Mouse (Mus musculus) lung, adult 2 months (tissue): ENCODE results near the gene Pkn2. TPM values are rescaled to one million over a fixed set of nuclear protein-coding genes. Genes with fewer than 3 reads are reported as not detected.

Experiments used
- DNase-seq: peaks from one replicate; pipeline ENCODE4 v3.0.0; 2022
- H3K4me1 ChIP-seq: fragments of 200-500 bp; 2 replicates; pipeline ENCODE4 v1.6.1; 2011; ENCODE audit warnings: low read length; ENCODE audit not compliant: control insufficient read depth, insufficient read depth
- H3K4me3 ChIP-seq: fragments of 200-500 bp; replicated peaks from 2 replicates; pipeline ENCODE3; 2011; ENCODE audit warnings: low read depth, mild to moderate bottlenecking, control low read depth, low read length; ENCODE audit errors: extremely low read depth
- CTCF ChIP-seq: fragments of 200-500 bp; IDR thresholded peaks from 2 replicates; pipeline ENCODE4 v1.5.1; 2011; ENCODE audit warnings: mild to moderate bottlenecking, low read length, control low read depth; ENCODE audit not compliant: insufficient read depth
- POLR2A ChIP-seq: fragments of 200-500 bp; IDR thresholded peaks from 2 replicates; pipeline ENCODE4 v1.6.1; 2011; ENCODE audit warnings: low read depth, mild to moderate bottlenecking, control low read depth, low read length, borderline replicate concordance; ENCODE audit errors: extremely low read depth
- WGBS: fragments of 180-500 bp; shearing (Covaris S2); methylation state at CpG from one replicate; pipeline ENCODE4 v1.1.7; 2018; 5-methylcytosine and 5-hydroxymethylcytosine counted together
- polyA plus RNA-seq: library from polyadenylated mRNA; depleted of rRNA; stranded (reverse); fragments of >200 nt; gene quantifications from 2 replicates; pipeline ENCODE4 v1.2.3, GENCODE M21; 2012

The Pkn2 gene
- polyA plus RNA-seq, 1 experiment, result 17.6 TPM

DNA sequence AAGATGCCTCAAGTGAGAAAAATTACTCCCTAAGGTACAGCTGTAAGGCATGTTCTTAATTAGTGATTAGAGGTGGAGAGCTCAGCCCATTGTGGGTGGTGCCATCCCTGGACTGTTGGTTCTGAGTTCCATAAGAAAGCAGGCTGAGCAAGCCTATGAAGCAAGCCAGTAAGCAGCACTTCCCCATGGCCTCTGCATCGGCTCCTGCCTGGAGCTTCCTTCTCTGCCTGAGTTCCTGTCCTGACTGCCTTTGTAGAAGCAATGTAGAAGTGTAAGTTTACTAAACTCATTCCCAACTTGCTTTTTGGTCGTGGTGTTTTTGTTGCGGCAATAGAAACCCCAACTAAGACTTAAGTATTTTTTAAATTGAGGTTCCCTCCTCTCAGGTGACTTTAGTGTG, 8.6 kb upstream of the Pkn2 start:
- 78% methylated on average over 3 of the region's 3 CpGs for WGBS
- Histone ChIP-seq H3K4me3 (no peak overlapping the region), H3K4me1 (no peaks in the 10 kb centered on the region)
- no peak for DNase-seq
- no peak for TF ChIP-seq POLR2A
- no peak for TF ChIP-seq CTCF

DNA sequence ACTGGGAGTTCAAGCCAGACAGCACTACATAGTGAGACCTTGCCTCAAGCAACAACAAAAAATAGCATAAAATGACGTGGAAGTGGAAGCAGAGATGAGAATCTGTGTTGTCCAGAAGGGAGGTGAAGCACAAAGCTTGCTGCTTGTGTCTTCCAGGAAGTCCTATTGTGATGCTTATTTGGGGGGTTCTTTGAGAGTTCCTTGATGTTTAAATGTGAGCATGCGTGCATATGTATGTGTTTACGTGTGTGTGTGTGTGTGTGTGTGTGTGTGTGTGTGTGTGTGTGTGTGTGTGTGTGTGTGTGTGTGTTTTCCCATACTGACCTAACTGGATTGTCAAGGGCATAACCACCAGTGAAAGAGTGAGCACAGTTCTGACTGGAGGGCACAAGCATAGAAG, 5.2 kb upstream of the Pkn2 start:
- Histone ChIP-seq H3K4me3 (no peak overlapping the region), H3K4me1 (no peaks in the 10 kb centered on the region)
- DNase-seq, result no peak
- TF ChIP-seq CTCF (no peak), POLR2A (no peak)
- 70% methylated on average over 3 of the region's 3 CpGs for WGBS

DNA sequence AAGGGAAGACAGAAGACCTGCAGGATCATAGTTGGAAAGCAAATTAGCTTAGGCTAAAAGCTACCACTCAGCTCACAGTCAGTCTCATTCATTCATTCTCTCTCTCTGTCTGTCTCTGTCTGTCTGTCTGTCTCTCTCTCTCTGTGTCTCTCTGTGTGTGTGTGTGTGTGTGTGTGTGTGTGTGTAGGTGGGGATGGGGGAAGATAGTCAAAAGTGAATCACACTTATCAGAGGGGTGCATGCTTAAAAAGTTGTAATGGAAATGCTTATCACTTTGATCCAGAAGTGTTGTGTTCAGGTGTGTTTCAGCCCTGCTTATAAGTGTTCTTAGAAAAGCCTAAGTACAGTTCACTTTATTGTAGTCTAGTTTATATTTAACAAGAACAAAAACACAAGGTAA, 2.8 kb upstream of the Pkn2 start:
- H3K4me3 ChIP-seq, result no peak overlapping the region
- no peak for TF ChIP-seq CTCF
- H3K4me1 ChIP-seq, result no peaks in the 10 kb centered on the region
- no peak for DNase-seq

DNA sequence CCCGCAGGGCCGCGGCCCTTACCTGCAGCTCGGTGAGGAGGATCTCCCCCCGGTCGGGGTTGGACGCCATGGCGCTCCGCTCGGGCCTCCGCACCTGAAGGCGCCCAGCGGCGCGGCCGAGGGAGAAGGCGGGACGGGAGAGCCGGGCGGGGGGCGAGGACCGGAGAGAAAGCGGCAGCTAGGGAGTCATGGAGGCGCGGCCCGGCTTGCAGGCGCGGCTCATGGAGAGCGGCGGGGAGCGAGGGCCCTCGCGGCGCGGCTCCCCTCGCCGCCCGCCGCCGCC, 274 bp downstream of the Pkn2 start:
- no peaks in the 10 kb centered on the region for H3K4me1 ChIP-seq
- peak overlapping the region; percentile 89 for H3K4me3 ChIP-seq
- no peak for DNase-seq
- TF ChIP-seq CTCF, result no peak
- TF ChIP-seq POLR2A, result no peak
- under 1% methylated on average over 39 of the region's 40 CpGs for WGBS

DNA sequence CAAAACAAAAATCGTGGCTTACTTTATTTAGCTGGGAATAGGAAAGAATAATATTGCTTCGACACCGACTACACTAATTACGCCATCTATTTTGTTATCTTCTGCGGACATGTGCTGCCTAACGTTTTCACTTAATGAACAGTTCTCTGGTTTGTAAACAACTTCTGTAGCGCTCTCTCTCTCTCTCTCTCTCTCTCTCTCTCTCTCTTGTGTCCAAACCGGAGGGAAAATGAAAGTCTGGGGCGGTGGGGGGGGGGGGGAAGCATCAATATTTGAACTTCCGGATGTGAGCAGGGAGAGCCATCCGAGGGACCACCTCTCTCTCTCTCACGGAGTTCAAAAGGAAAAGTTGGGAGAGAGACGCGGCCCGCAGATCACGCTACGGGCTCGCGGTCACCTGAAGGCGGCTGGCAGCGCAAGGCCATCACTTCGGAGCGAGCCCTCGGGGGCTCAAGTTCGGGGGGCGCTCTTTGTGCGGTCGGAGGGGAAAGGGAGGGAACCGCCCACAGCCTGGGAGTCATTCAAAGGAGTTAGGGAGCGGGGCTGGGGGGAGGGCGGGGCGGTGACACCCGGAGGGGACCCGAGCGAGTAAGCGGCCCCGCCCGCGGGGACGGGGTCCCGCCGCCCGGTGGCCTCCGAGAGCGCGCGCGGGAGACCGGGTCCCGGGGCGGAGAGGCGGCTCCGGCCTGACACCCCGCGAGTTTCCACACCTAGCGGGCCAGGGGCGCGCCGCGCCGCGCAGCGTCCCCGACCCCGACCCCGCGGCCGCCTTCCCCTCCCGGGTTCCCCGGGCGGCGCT, 815 bp downstream of the Pkn2 start:
- DNase-seq, result no peak
- Histone ChIP-seq H3K4me1 (no peaks in the 10 kb centered on the region), H3K4me3 (peak overlapping the region; percentile 89)
- no peak for TF ChIP-seq POLR2A
- TF ChIP-seq CTCF, result no peak
- 2% methylated on average over 64 of the region's 72 CpGs for WGBS

DNA sequence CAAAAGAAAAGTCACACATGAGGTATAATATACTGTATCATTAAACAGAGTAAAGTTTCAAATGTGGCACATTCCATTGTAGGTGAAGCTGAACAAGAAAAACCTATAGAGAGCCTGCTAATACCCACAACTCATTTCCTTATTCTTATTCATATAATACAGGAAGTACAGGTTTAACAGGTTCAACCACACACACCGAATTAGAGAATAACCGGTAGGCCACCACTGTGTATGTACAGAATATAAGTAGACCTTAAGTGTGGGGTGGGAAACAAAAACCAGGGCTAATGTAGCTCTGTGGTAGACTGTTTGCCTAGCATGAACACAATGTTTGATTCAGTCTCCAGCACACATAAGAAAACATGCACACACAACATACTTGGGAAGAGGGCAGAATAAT, 18.6 kb downstream of the Pkn2 start:
- H3K4me1 ChIP-seq, result no peaks in the 10 kb centered on the region; the same call in 1 of the 2 replicates
- DNase-seq, result no peak
- TF ChIP-seq CTCF (no peak), POLR2A (no peak)
- WGBS, result 52% methylated on average over 2 of the region's 2 CpGs
- no peak overlapping the region for H3K4me3 ChIP-seq

DNA sequence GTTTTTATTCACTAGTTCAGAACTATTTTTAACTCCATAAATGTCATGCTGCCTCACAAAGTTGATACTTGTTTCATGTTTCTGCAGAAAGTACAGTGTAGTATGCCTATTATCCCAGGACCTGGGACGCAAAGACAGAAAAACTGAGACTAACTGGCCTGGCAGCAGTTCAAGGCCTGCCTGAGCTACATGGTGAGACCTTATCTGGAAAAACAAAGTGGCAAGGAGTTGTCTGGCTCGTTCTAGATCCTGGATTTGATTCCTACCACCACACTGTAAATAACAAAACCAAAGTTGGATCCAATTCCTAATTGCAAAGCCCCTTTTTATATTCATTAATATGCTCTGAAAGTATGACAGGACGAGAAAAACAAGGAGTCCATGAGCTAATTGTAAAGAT, 25.0 kb downstream of the Pkn2 start:
- DNase-seq, result no peak
- no peak overlapping the region for H3K4me3 ChIP-seq
- no peak for TF ChIP-seq CTCF
- no peak for TF ChIP-seq POLR2A
- peaks cover 12% of the 10 kb centered on the region for H3K4me1 ChIP-seq
- WGBS, result 37% methylated on average over 3 of the region's 3 CpGs

DNA sequence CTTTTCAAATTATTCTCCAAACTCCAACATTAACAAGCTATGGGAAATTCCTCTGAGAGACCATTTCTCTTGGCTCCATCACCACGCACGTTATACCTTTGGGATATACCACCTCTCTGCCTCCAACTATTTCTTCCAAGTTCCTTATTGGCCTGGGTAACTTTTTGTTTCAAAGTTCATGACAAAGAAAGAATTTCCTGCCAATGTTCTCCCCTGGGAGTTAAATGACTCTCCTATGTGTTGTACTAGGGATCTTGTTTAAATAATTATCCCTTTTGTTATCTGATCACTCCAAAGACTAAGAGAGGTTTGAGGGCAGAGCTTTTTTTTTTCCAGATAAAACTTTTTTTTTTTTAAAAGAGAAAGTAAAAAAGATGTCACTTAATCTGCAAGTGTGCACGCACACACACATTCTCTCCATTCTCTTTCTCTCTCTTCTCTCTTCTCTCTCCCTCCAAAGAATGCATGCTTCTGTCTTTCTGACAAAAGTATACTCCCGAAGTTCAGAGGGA, 25.8 kb downstream of the Pkn2 start:
- Histone ChIP-seq H3K4me3 (no peak overlapping the region), H3K4me1 (peaks cover 12% of the 10 kb centered on the region)
- TF ChIP-seq CTCF (no peak), POLR2A (no peak)
- 32% methylated on average over 4 of the region's 4 CpGs for WGBS
- DNase-seq, result no peak

DNA sequence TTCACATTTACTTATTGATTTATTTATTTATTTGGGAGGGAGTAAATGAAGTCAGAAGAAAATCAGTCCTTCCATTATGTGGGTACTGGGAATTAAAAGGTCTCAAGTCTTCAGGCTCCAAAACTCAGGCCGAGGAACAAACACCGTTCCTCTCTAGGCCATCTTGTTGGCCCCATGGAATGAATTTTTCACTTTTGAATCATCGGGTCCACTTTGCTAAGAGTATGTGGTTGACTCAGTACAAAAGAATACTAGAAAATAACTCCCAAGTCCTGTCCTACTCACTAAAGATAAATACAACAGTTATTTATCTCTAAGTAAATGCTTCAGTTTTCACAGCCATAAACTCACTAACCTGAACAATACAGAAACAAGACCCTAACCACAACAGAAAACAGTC, 28.9 kb downstream of the Pkn2 start:
- WGBS, result 54% methylated on average over 3 of the region's 3 CpGs
- DNase-seq, result no peak
- Histone ChIP-seq H3K4me3 (no peak overlapping the region), H3K4me1 (peaks cover 12% of the 10 kb centered on the region)
- no peak for TF ChIP-seq POLR2A
- no peak for TF ChIP-seq CTCF

DNA sequence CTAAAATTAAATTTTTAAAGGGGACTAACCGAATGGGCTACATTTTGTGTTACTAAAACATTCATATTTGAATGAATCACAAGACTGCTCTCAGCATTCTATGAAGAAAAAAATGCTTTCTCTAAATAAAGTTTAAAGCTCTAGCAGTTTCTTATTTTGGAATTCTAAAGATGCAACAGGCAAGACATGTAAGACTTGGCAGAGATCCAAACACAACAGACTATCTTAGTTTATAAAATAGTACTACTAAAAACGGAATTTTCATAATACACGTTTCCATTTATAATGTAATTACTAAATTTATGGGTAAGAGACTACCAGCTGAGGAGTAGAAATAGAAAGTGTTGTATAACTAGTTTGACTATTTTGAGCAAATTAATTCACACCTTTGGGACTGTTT, 30.2 kb downstream of the Pkn2 start:
- H3K4me1 ChIP-seq, result peaks cover 7% of the 10 kb centered on the region
- TF ChIP-seq POLR2A (no peak), CTCF (no peak)
- WGBS, result 44% methylated on average over 3 of the region's 3 CpGs
- H3K4me3 ChIP-seq, result no peak overlapping the region
- no peak for DNase-seq

DNA sequence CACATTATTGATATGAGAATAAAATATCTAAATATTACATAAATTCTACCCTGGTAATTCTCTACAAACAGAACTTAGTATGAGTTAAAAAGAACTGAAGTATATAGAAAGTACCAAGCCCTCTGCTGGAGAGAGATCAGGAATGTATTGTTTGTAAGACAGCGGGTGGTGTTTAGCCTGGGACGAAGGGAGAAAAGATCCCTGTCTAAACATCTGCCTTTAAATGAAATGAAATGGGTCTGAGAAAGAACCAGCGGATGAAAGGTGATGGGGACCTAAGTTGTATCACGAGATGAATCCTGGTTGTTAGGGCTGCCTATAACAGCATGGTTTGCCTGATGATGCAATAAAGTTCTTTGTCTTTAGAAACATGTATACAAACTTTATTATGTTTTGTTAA, 41.8 kb downstream of the Pkn2 start:
- no peak for DNase-seq
- WGBS, result 55% methylated on average over 4 of the region's 4 CpGs
- Histone ChIP-seq H3K4me1 (peaks cover 3% of the 10 kb centered on the region), H3K4me3 (no peak overlapping the region)
- TF ChIP-seq CTCF, result no peak
- no peak for TF ChIP-seq POLR2A

DNA sequence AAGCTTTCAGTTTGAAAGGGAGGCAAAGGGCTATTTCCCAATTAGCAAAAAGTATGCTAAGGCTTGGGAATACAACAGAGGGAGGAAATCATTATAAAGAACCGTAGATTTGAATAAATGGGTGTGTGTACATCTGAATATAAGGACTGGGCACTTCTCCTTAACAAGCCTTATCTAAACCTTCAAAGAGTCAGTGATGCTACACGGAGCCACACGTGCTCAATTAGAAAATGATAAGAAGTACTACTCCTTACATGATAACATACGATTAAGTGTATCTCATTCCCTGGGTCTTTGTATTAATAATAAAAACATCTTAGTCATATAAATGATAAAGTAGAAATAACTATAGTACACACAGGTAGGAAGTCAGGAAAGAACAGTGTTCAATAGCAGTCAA, 47.0 kb downstream of the Pkn2 start:
- no peak for TF ChIP-seq POLR2A
- no peak for TF ChIP-seq CTCF
- H3K4me1 ChIP-seq, result no peaks in the 10 kb centered on the region; the same call in none of the 2 replicates
- H3K4me3 ChIP-seq, result no peak overlapping the region
- 84% methylated on average over 4 of the region's 4 CpGs for WGBS
- no peak for DNase-seq
